Mouse (Mus musculus): Measurements from ENCODE around the gene Tbca. TPM values are rescaled to one million over a fixed set of nuclear protein-coding genes. Genes with fewer than 3 reads are reported as not detected.

The Tbca gene
- polyA plus RNA-seq (2012; rRNA removed), result 5.0 and 16.1 TPM in 2 replicates

DNA sequence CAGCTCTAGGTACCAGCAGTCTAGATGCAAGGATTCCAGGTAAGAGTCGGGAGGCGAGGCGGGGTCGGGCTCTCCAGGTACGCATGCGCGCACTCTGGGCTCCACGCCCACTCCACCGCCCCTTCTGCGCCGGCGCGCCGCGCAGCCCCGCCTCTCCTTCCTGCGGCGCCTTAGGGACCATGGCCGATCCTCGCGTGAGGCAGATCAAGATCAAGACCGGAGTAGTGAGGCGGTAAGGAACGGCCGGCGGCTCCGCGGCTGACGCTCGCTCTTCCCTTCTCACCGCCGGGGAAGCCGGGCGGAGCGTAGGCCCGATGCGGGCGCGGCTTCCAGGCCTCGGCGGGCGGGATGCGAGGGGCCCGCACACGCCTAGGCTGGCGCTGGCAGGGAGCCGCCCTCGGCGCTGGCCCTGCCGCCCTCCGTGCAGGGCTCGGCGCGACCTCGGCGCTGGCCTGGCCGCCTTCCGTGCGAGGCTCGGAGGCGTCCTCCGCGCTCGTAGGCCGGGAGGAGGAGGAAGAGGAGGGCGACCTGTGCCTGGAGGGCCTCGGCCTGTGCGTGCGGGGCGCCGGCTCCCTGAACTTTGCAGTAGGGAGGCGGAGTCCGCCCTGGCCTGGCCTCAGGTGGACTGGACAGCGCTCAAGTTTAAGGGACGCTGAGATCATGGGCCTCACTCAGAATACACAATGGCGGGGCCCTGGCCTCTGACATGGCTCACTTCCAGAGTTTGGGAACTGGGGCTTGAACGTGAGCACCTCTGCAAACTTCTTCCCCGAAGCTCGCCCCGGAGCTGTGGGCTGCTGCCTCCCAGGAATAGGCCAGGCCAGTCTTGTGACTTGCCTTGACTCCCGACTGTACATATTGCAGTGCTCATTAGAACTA lies at the start of gene Tbca:
Tbca (plus strand) TSS at position 140 of the 879 bp plus-strand sequence.
- peak; percentile 85; the same call in 1 of the 2 replicates for TF ChIP-seq POLR2A (IDR thresholded peaks at IDR 0.05; ENCODE audit: borderline replicate concordance, extremely low read depth, low read depth, low read length)
- TF ChIP-seq CTCF (IDR thresholded peaks at IDR 0.05; ENCODE audit: insufficient read depth, low read length), result no peak
- DNase-seq, result peak; percentile 83
- Histone ChIP-seq H3K4me1 (ENCODE audit: control insufficient read depth, insufficient read depth, low read length) (peaks cover 4% of the 10 kb centered on the region; the same call in 1 of the 2 replicates), H3K4me3 (replicated peaks; ENCODE audit: extremely low read depth, low read depth, low read length) (peak within 1 kb of the TSS; percentile 95)
- under 1% methylated on average over 81 of the region's 81 CpGs for WGBS

DNA sequence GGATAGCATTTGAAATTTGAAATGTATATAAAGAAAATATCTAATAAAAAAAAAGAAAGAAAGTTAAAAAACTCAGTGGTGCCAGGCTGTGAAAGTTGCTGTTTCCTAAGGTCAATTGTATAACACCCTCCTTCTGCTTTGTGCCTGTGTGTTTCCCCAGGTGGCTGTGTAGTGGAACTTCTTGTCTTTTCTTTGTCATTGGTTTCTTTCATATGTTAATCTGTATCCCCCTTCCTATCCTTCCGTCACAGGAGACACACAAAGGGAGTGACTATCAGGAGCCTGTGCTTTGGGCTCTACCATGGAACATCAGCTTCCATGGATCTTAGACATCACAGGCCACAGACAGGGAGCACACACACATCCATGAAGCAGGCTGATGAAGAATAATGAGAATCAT lies 43.5 kb upstream of the Tbca start:
- TF ChIP-seq POLR2A (IDR thresholded peaks at IDR 0.05; ENCODE audit: borderline replicate concordance, extremely low read depth, low read depth, low read length) (no peak), CTCF (IDR thresholded peaks at IDR 0.05; ENCODE audit: insufficient read depth, low read length) (no peak)
- 75% methylated on average over 1 of the region's 1 CpGs for WGBS
- Histone ChIP-seq H3K4me3 (replicated peaks; ENCODE audit: extremely low read depth, low read depth, low read length) (no peak overlapping the region), H3K4me1 (ENCODE audit: control insufficient read depth, insufficient read depth, low read length) (no peaks in the 10 kb centered on the region)
- no peak for DNase-seq

DNA sequence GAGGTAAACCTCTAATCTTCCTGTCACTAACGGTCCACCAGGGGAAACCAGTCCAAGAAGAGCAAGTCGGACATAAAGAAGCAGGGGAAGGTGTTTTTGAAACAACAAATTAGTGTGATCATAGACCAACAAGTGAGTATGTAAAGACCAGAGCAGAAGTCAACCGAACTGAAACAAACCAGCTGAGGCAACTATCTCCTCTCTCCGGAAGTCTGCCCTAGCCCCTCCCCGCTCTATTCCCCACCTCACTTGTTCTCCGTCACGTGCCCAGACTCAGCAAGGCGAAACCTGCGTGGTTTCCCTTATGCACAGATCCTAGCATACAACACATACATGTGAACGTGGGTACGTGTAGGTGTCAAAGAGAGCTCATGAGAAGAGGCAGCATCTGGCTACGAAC lies 22.9 kb upstream of the Tbca start:
- no peak overlapping the region for H3K4me3 ChIP-seq (replicated peaks; ENCODE audit: extremely low read depth, low read depth, low read length)
- no peak for DNase-seq
- no peak for TF ChIP-seq CTCF (IDR thresholded peaks at IDR 0.05; ENCODE audit: insufficient read depth, low read length)
- no peak for TF ChIP-seq POLR2A (IDR thresholded peaks at IDR 0.05; ENCODE audit: borderline replicate concordance, extremely low read depth, low read depth, low read length)
- H3K4me1 ChIP-seq (ENCODE audit: control insufficient read depth, insufficient read depth, low read length), result no peaks in the 10 kb centered on the region
- 87% methylated on average over 12 of the region's 12 CpGs for WGBS

DNA sequence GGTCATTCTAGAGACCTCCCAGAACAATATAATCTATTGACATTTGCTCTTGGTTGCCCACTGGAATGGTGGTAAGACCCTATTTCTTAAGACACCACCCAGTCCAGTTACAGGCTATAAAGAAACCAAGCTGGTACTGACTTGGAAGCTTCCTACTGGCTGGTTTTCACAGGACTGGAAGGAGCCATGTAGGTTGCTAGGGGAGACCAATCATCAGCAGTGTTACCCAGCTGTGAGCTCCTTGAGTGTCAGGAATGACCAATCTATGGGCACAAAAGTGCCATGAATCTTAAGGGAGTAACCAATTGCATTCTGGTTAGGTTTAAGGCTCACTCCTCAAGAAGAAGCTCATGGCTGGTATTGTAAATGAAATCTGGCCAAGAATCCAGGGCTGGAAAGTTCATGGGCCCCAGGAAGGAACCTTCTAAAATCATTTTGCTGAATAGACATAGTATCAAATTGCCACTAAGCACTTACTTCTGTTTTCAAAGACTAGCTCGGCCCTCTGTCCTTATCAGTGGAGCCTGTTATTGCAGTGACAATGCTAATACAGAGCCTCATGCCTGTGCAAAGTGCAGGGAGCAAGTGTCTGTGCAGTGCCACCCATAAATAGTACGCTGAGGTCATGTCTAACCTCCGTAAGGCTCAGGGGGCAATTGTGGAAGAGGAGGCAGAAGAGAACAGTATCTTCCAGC lies 20.1 kb upstream of the Tbca start:
- H3K4me1 ChIP-seq (ENCODE audit: control insufficient read depth, insufficient read depth, low read length), result no peaks in the 10 kb centered on the region
- WGBS, result 59% methylated on average over 3 of the region's 3 CpGs
- H3K4me3 ChIP-seq (replicated peaks; ENCODE audit: extremely low read depth, low read depth, low read length), result no peak overlapping the region
- TF ChIP-seq POLR2A (IDR thresholded peaks at IDR 0.05; ENCODE audit: borderline replicate concordance, extremely low read depth, low read depth, low read length), result no peak
- no peak for DNase-seq

DNA sequence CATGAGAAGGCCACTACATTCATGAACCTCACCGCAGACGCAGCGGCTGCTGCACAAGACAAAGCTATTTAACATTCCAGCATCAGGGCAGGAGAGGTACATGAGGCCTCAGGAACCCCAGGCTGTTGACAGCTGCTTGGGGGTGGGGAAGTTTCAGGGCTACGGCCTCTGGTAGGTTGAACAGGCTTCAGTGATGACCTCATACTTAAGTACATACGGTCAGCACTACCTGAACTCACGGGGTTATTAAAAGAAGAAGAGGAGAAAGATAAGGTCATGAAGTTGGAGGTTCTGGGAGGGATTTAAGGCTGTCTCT lies 19.6 kb upstream of the Tbca start:
- Histone ChIP-seq H3K4me1 (ENCODE audit: control insufficient read depth, insufficient read depth, low read length) (no peaks in the 10 kb centered on the region), H3K4me3 (replicated peaks; ENCODE audit: extremely low read depth, low read depth, low read length) (no peak overlapping the region)
- WGBS, result 53% methylated on average over 6 of the region's 6 CpGs
- no peak for TF ChIP-seq POLR2A (IDR thresholded peaks at IDR 0.05; ENCODE audit: borderline replicate concordance, extremely low read depth, low read depth, low read length)
- no peak for TF ChIP-seq CTCF (IDR thresholded peaks at IDR 0.05; ENCODE audit: insufficient read depth, low read length)
- DNase-seq, result no peak

DNA sequence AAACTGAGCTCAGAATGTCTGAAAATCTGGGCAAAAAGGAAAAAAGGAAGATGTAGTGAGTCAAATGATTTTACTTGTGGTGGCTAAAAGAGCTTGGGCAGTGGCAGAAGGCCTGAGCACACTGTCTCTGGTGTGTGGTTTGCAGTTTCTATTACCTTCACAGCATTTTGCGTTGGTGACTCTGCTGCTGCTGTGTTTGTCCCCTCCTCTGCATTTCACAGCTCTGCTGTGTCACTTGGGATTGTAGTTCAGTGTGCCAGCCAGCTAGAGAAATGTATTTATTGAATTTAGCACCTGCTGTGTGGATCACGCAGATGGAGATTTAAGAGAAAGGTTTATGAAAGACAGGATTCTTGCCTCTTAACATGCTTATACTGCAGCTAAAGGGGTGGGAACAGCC lies 1.8 kb upstream of the Tbca start:
- Histone ChIP-seq H3K4me3 (replicated peaks; ENCODE audit: extremely low read depth, low read depth, low read length) (no peak overlapping the region), H3K4me1 (ENCODE audit: control insufficient read depth, insufficient read depth, low read length) (peaks cover 2% of the 10 kb centered on the region; the same call in 1 of the 2 replicates)
- no peak for DNase-seq
- 72% methylated on average over 2 of the region's 2 CpGs for WGBS
- no peak for TF ChIP-seq CTCF (IDR thresholded peaks at IDR 0.05; ENCODE audit: insufficient read depth, low read length)

DNA sequence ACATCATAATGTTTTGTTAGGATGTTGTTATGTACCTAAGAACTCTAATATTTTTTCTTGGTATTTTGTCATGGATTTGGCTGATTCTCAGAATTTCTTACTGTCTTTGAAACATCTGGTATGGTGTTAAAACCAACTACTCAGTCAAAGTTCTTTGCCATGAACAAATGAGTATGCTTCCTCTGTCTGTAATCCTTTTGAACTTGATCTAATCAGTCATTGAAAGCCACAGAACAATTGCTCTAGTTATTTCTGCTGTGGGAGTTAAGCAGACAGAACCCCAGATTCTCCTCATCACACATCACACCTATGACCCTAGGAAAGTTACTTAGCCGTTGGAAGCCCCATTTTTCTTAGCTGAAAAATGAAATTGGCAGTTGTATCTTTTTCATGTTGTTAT lies 6.0 kb downstream of the Tbca start:
- Histone ChIP-seq H3K4me1 (ENCODE audit: control insufficient read depth, insufficient read depth, low read length) (peaks cover 4% of the 10 kb centered on the region; the same call in 1 of the 2 replicates), H3K4me3 (replicated peaks; ENCODE audit: extremely low read depth, low read depth, low read length) (no peak overlapping the region)
- DNase-seq, result no peak
- TF ChIP-seq CTCF (IDR thresholded peaks at IDR 0.05; ENCODE audit: insufficient read depth, low read length), result no peak
- no peak for TF ChIP-seq POLR2A (IDR thresholded peaks at IDR 0.05; ENCODE audit: borderline replicate concordance, extremely low read depth, low read depth, low read length)
- WGBS, result 57% methylated on average over 1 of the region's 1 CpGs

DNA sequence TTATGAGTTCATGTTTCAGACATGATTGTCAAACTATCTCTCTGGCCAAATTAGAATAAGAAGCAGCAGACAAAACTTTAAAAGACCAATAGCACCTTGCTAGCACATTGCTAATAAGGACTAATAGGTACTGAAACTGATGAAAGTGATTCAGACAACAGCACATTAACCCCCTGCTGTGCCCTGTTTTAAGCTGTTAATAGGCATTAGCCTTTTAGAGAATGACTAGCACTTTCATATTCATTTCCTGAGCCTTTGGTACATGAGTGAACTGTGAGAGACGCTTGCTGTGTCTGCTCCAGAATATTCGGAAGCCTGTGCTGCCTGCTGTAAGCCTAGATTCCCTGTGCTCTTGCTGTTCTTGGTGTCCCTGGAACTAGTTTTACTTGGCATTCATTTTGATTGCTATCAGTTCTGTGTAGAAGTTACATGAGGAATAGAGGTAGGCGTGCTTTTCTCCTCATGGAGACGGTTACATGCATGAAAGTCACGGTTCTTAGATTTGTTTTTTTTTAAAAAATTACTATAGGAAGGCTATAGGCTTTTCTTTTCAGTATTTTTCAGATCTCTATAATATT lies 14.9 kb downstream of the Tbca start:
- Histone ChIP-seq H3K4me1 (ENCODE audit: control insufficient read depth, insufficient read depth, low read length) (peaks cover 9% of the 10 kb centered on the region), H3K4me3 (replicated peaks; ENCODE audit: extremely low read depth, low read depth, low read length) (no peak overlapping the region)
- no peak for DNase-seq
- TF ChIP-seq CTCF (IDR thresholded peaks at IDR 0.05; ENCODE audit: insufficient read depth, low read length) (no peak), POLR2A (IDR thresholded peaks at IDR 0.05; ENCODE audit: borderline replicate concordance, extremely low read depth, low read depth, low read length) (no peak)
- WGBS, result 89% methylated on average over 5 of the region's 5 CpGs

DNA sequence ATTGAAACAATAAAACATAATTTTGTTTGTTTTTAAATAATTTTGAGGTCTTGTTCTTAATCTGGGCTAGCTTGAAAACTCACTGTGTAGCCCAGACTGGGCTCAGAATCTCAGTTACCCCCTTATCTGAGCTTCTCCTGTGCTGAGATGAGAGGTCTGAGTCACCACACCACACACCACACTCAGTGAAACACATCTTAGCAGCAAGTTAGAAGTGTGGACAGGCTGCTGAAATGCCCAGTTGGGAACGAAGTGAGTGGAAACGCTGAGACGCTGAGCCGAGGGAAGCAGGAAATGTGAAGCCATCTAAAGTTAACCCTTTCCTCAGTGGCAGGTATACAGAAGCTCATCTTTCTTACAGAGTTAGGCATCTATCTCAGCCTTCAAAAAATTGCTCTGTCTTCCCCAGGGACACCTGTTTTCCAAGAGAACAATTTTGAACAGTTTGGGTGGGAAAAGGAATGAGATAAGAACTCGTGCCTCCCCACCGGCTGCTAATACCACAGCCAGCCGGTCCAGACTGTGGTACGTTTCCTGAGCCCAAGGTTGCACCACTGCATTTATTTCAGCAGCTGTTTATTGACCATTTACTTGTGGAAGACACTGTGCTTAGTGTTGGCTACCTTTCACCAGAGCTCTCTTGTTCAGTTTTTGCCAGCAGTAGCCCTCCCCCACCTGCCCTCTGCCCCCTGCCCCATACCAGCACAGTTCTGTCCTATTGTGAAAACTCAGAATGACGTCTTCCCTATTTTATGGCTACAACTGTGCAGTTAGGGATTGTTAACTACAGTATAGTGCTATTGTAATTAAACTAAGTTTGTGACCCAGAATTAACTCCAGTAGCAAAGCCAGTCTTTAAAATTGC lies 17.8 kb downstream of the Tbca start:
- TF ChIP-seq POLR2A (IDR thresholded peaks at IDR 0.05; ENCODE audit: borderline replicate concordance, extremely low read depth, low read depth, low read length) (no peak), CTCF (IDR thresholded peaks at IDR 0.05; ENCODE audit: insufficient read depth, low read length) (no peak)
- no peak overlapping the region for H3K4me3 ChIP-seq (replicated peaks; ENCODE audit: extremely low read depth, low read depth, low read length)
- 35% methylated on average over 9 of the region's 9 CpGs for WGBS
- H3K4me1 ChIP-seq (ENCODE audit: control insufficient read depth, insufficient read depth, low read length), result peaks cover 6% of the 10 kb centered on the region
- no peak for DNase-seq

All from lung, adult 2 months (tissue).